Mouse (Mus musculus) megakaryocyte, embryonic 14.5 days (primary cell): ENCODE measurements around the gene Lce1e. TPM values are rescaled to one million over a fixed set of nuclear protein-coding genes. Genes with fewer than 3 reads are reported as not detected.

Source experiments
- H3K27me3 ChIP-seq: replicated peaks from 2 replicates; pipeline ENCODE3; 2012; ENCODE audit warnings: inconsistent platforms
- H3K36me3 ChIP-seq: replicated peaks from 2 replicates; pipeline ENCODE3; 2012; ENCODE audit warnings: low read length, inconsistent platforms, mixed read lengths
- H3K4me1 ChIP-seq: 2 replicates; pipeline ENCODE4 v1.6.1; 2012; ENCODE audit warnings: inconsistent platforms
- H3K4me3 ChIP-seq: replicated peaks from 2 replicates; pipeline ENCODE3; 2012; ENCODE audit warnings: moderate library complexity, mild to moderate bottlenecking, inconsistent platforms
- H3K9me3 ChIP-seq: 2 replicates; pipeline ENCODE4 v1.6.1; 2012; ENCODE audit warnings: inconsistent platforms
- FLI1 ChIP-seq: IDR thresholded peaks from 2 replicates; pipeline ENCODE4 v1.6.1; 2012; ENCODE audit warnings: low read length, inconsistent platforms, mixed read lengths
- GATA1 ChIP-seq: IDR thresholded peaks from 3 replicates; pipeline ENCODE4 v1.6.1; 2012; ENCODE audit warnings: mixed read lengths, low read length, inconsistent platforms, borderline replicate concordance
- polyA plus RNA-seq: library from polyadenylated mRNA; stranded (reverse); fragments of >175 nt; gene quantifications from 2 replicates; pipeline ENCODE4 v1.2.3, GENCODE M21; 2012; ENCODE audit warnings: low replicate concordance; ENCODE audit not compliant: insufficient read depth

The Lce1e gene
- polyA plus RNA-seq, 1 experiment = not detected

DNA sequence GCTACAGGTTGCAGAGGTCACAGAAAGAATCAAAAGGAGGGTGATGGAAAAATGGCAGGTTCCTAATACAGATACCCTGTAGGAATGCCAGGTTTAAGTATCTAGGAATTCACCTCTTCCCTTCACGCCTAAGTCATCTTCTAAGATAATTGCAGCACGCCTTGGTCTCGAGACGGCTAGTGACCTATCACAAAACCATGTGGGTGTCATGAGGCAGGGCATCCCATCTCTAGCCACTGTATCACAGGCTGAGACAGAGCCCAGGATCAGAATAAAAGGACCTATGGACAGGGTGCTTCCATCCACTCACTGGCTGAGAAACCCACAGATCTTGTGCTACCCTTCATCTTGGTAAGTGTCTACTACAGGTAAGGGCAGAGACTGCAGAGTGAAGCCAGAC, 29.9 kb downstream of the Lce1e start, which contains the start of gene Lce1c:
Gene Lce1c, plus strand, starts transcription at position 301 of the 400 bp plus-strand sequence.
- H3K36me3 ChIP-seq = no peaks in the 10 kb centered on the region
- no peaks in the 10 kb centered on the region for H3K4me1 ChIP-seq
- no peaks in the 10 kb centered on the region for H3K9me3 ChIP-seq
- H3K27me3 ChIP-seq = no peaks in the 10 kb centered on the region
- no peak within 1 kb of the TSS for H3K4me3 ChIP-seq
- TF ChIP-seq GATA1 (no peak), FLI1 (no peak)

DNA sequence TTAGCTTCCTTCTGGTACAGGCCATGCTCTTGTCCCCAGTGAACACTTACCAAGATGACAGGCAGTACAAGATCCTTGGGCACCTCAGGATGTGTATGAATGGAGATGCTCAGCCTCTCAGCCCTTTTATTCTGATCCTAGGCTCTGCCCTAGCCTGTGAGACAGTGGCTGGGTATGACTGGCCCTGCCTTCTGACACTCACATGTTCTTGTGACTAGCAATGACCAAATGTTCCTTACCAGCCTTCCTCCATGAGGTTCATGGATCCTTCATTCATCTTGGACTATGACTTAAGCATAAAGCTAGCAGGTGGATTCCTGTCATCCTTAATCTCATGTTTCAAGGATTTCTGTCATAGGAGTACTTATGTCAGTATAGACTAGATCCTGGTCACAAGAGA, 38.7 kb downstream of the Lce1e start, which contains the start of gene Lce1a2:
Gene Lce1a2, minus strand, starts transcription at position 101 of the 400 bp plus-strand sequence.
- Histone ChIP-seq H3K27me3 (no peaks in the 10 kb centered on the region), H3K4me1 (no peaks in the 10 kb centered on the region), H3K4me3 (no peak within 1 kb of the TSS), H3K36me3 (no peaks in the 10 kb centered on the region), H3K9me3 (no peaks in the 10 kb centered on the region)
- no peak for TF ChIP-seq FLI1
- TF ChIP-seq GATA1 = no peak

Other genes starting within 250 kb of the Lce1e start
- gene Sprr1a, start 223.2 kb downstream of the Lce1e start, polyA plus RNA-seq = not detected in 2 replicates
- not detected in 2 replicates for gene Sprr4, start 208.6 kb downstream of the Lce1e start, polyA plus RNA-seq
- not detected in 2 replicates for gene 2310046K23Rik, start 174.6 kb downstream of the Lce1e start, polyA plus RNA-seq
- gene Ivl, start 135.3 kb downstream of the Lce1e start, polyA plus RNA-seq = not detected in 2 replicates
- gene Smcp, start 120.1 kb downstream of the Lce1e start, polyA plus RNA-seq = not detected in 2 replicates
- not detected in 2 replicates for gene 2210017I01Rik, start 101.6 kb downstream of the Lce1e start, polyA plus RNA-seq
- gene Lce6a, start 87.4 kb downstream of the Lce1e start, polyA plus RNA-seq = not detected in 2 replicates
- not detected in 2 replicates for gene Lce1a1, start 60.8 kb downstream of the Lce1e start, polyA plus RNA-seq
- not detected in 2 replicates for gene Lce1b, start 52.1 kb downstream of the Lce1e start, polyA plus RNA-seq
- gene Lce1a2, start 38.8 kb downstream of the Lce1e start, polyA plus RNA-seq = not detected in 2 replicates
- not detected in 2 replicates for gene Lce1c, start 29.8 kb downstream of the Lce1e start, polyA plus RNA-seq
- not detected in 2 replicates for gene Lce1d, start 21.9 kb downstream of the Lce1e start, polyA plus RNA-seq
- not detected in 2 replicates for gene Lce1f, start 11.3 kb upstream of the Lce1e start, polyA plus RNA-seq
- not detected in 2 replicates for gene Gm38119, start 30.0 kb upstream of the Lce1e start, polyA plus RNA-seq
- gene Lce1g, start 43.3 kb upstream of the Lce1e start, polyA plus RNA-seq = not detected in 2 replicates
- gene Lce1h, start 56.0 kb upstream of the Lce1e start, polyA plus RNA-seq = not detected in 2 replicates
- not detected in 2 replicates for gene Lce1i, start 69.8 kb upstream of the Lce1e start, polyA plus RNA-seq
- not detected in 2 replicates for gene Lce1j, start 81.4 kb upstream of the Lce1e start, polyA plus RNA-seq
- not detected in 2 replicates for gene Lce1k, start 98.8 kb upstream of the Lce1e start, polyA plus RNA-seq
- not detected in 2 replicates for gene Kprp, start 118.2 kb upstream of the Lce1e start, polyA plus RNA-seq
- not detected in 2 replicates for gene Lce1l, start 142.2 kb upstream of the Lce1e start, polyA plus RNA-seq
- gene 2310050C09Rik, start 161.1 kb upstream of the Lce1e start, polyA plus RNA-seq = not detected in 2 replicates
- not detected in 2 replicates for gene Lce3a, start 217.2 kb upstream of the Lce1e start, polyA plus RNA-seq
- gene Lce3b, start 223.9 kb upstream of the Lce1e start, polyA plus RNA-seq = not detected in 2 replicates
- not detected in 2 replicates for gene Lce3c, start 235.4 kb upstream of the Lce1e start, polyA plus RNA-seq
- not detected in 2 replicates for gene Lce3d, start 248.3 kb upstream of the Lce1e start, polyA plus RNA-seq